Mouse (Mus musculus) hindbrain, embryonic 10.5 days (tissue): ENCODE results near the gene H2-Q6. TPM values are rescaled to one million over a fixed set of nuclear protein-coding genes. Genes with fewer than 3 reads are reported as not detected.
"Not testable (repeated sequence)": the region's sequence is repeated elsewhere in the genome, so short reads cannot be mapped to it uniquely, and the experiment has no call there.

Experiments
- DNase-seq: peaks from one replicate; pipeline ENCODE4 v3.0.0-alpha.2; 2017; ENCODE audit warnings: low spot score
- H3K27ac ChIP-seq: fragments of 300-500 bp; sonication (generic); 2 replicates; pipeline ENCODE4 v1.5.1; 2016; ENCODE audit warnings: mild to moderate bottlenecking, moderate library complexity
- H3K27me3 ChIP-seq: fragments of 300-500 bp; sonication (generic); 2 replicates; pipeline ENCODE4 v1.6.1; 2016; ENCODE audit warnings: mild to moderate bottlenecking; ENCODE audit not compliant: poor library complexity, insufficient read depth, severe bottlenecking
- H3K36me3 ChIP-seq: fragments of 300-500 bp; sonication (generic); 2 replicates; pipeline ENCODE4 v1.6.1; 2016; ENCODE audit warnings: mild to moderate bottlenecking, moderate library complexity
- H3K4me1 ChIP-seq: fragments of 300-500 bp; sonication (generic); replicated peaks from 2 replicates; pipeline ENCODE4 v1.6.1; 2016; ENCODE audit warnings: mild to moderate bottlenecking
- H3K4me3 ChIP-seq: fragments of 300-500 bp; sonication (generic); 2 replicates; pipeline ENCODE4 v1.5.1; 2016; ENCODE audit warnings: mild to moderate bottlenecking, moderate library complexity
- H3K9me3 ChIP-seq: fragments of 300-500 bp; sonication (generic); 2 replicates; pipeline ENCODE4 v1.6.1; 2016; ENCODE audit warnings: mild to moderate bottlenecking, moderate library complexity
- WGBS: fragments of 180-500 bp; shearing (Covaris S2); methylation state at CpG from one replicate; pipeline ENCODE4 v1.1.7; 2016; 5-methylcytosine and 5-hydroxymethylcytosine counted together
- polyA plus RNA-seq: library from polyadenylated mRNA; unstranded; fragments of >200 nt; fragmentation: Nextera tagmentation; extraction: Ambion mirVana; gene quantifications from 2 replicates; pipeline ENCODE4 v1.2.1, GENCODE M21; 2016

Gene H2-Q6
- polyA plus RNA-seq, 1 experiment from 2014 or later: 0.90 TPM

GRCm38 (mm10) chr17:35438885-35439284 is 14.2 kb downstream of the H2-Q6 start, which contains the start of gene H2-Q7:
Gene H2-Q7, plus strand, starts transcription at chr17:35439155.
- 3% methylated on average over 18 of the region's 18 CpGs for WGBS
- not testable (repeated sequence) for H3K36me3 ChIP-seq, H3K9me3 ChIP-seq
- Histone ChIP-seq H3K27ac (peak within 1 kb of the TSS; percentile 84), H3K4me3 (peak within 1 kb of the TSS; percentile 60), H3K4me1 (peaks cover 13% of the 10 kb centered on the region), H3K27me3 (peaks cover 34% of the 10 kb centered on the region)
- DNase-seq: peak; percentile 79

- peak overlapping the region; percentile 84 for H3K27ac ChIP-seq
- DNase-seq: peak; percentile 62
- WGBS: 2% methylated on average over 48 of the region's 48 CpGs
These were observed 14.7 kb downstream of the H2-Q6 start for GRCm38 (mm10) chr17:35439295-35439747.

GRCm38 (mm10) chr17:35439925-35440645 is 15.4 kb downstream of the H2-Q6 start:
- 40% methylated on average over 27 of the region's 27 CpGs for whole genome bisulfite sequencing
- Histone ChIP-seq H3K4me3 (peak overlapping the region; percentile 60), H3K27me3 (peaks cover 31% of the 10 kb centered on the region), H3K4me1 (peaks cover 13% of the 10 kb centered on the region)
- DNase-seq: peak; percentile 16
- not testable (repeated sequence) for H3K27ac ChIP-seq, H3K9me3 ChIP-seq, H3K36me3 ChIP-seq

More at GRCm38 (mm10) chr17:35439295-35439747, 14.7 kb downstream of the H2-Q6 start:
- H3K9me3 ChIP-seq, H3K36me3 ChIP-seq: not testable (repeated sequence)
- Histone ChIP-seq H3K4me1 (peaks cover 13% of the 10 kb centered on the region), H3K27me3 (peaks cover 34% of the 10 kb centered on the region), H3K4me3 (peak overlapping the region; percentile 60)

- H3K36me3 ChIP-seq, H3K27ac ChIP-seq, H3K9me3 ChIP-seq, H3K4me3 ChIP-seq, DNase-seq: not testable (repeated sequence)
- WGBS: 85% methylated on average over 2 of the region's 2 CpGs
- Histone ChIP-seq H3K4me1 (peaks cover 13% of the 10 kb centered on the region), H3K27me3 (peaks cover 23% of the 10 kb centered on the region)
These were observed 17.7 kb downstream of the H2-Q6 start for GRCm38 (mm10) chr17:35442376-35442775.

- H3K9me3 ChIP-seq, H3K36me3 ChIP-seq, DNase-seq, H3K27ac ChIP-seq, H3K27me3 ChIP-seq, H3K4me3 ChIP-seq, H3K4me1 ChIP-seq: not testable (repeated sequence)
- WGBS: 86% methylated on average over 2 of the region's 2 CpGs
These were observed 19.9 kb downstream of the H2-Q6 start for GRCm38 (mm10) chr17:35444510-35444909.

- not testable (repeated sequence) for H3K27ac ChIP-seq, H3K4me1 ChIP-seq, H3K4me3 ChIP-seq, DNase-seq, H3K27me3 ChIP-seq, H3K36me3 ChIP-seq, H3K9me3 ChIP-seq
- no CpG with 5 or more reads among the region's 1 CpGs for WGBS
These were observed 33.6 kb downstream of the H2-Q6 start for GRCm38 (mm10) chr17:35458247-35458646.

- H3K4me3 ChIP-seq, H3K27ac ChIP-seq, H3K4me1 ChIP-seq, H3K9me3 ChIP-seq, DNase-seq, H3K36me3 ChIP-seq, H3K27me3 ChIP-seq: not testable (repeated sequence)
- 74% methylated on average over 3 of the region's 9 CpGs for WGBS
These were observed 36.1 kb downstream of the H2-Q6 start for GRCm38 (mm10) chr17:35460513-35461341.

GRCm38 (mm10) chr17:35465651-35466050 is 41.0 kb downstream of the H2-Q6 start:
- H3K4me1 ChIP-seq: peaks cover 11% of the 10 kb centered on the region
- H3K27me3 ChIP-seq: peaks cover 25% of the 10 kb centered on the region
- not testable (repeated sequence) for H3K9me3 ChIP-seq, H3K36me3 ChIP-seq, H3K27ac ChIP-seq, H3K4me3 ChIP-seq
- peak; percentile 59 for DNase-seq
- WGBS: 7% methylated on average over 8 of the region's 8 CpGs

- not testable (repeated sequence) for DNase-seq, H3K27ac ChIP-seq, H3K9me3 ChIP-seq, H3K4me3 ChIP-seq, H3K36me3 ChIP-seq
- Histone ChIP-seq H3K4me1 (peaks cover 13% of the 10 kb centered on the region), H3K27me3 (peaks cover 47% of the 10 kb centered on the region)
- 58% methylated on average over 3 of the region's 3 CpGs for WGBS
These were observed 44.3 kb downstream of the H2-Q6 start for GRCm38 (mm10) chr17:35468936-35469335.

- DNase-seq: peak; percentile 28
- H3K9me3 ChIP-seq: no peaks in the 10 kb centered on the region
- peak within 1 kb of the TSS; percentile 25; the same call in 1 of the 2 replicates for H3K27ac ChIP-seq
- H3K4me1 ChIP-seq: peaks cover 13% of the 10 kb centered on the region
- H3K36me3 ChIP-seq: no peaks in the 10 kb centered on the region
- H3K27me3 ChIP-seq: peaks cover 54% of the 10 kb centered on the region
- WGBS: 2% methylated on average over 79 of the region's 80 CpGs
- H3K4me3 ChIP-seq: peak within 1 kb of the TSS; percentile 55
These were observed 45.4 kb downstream of the H2-Q6 start, which contains the start of gene H2-Q10 for GRCm38 (mm10) chr17:35469842-35470751. Gene H2-Q10, plus strand, starts transcription at chr17:35470089.
